Mouse (Mus musculus): ENCODE results near the gene Ccdc113. TPM values are rescaled to one million over a fixed set of nuclear protein-coding genes. Genes with fewer than 3 reads are reported as not detected.

Gene Ccdc113
- polyA plus RNA-seq, 1 experiment = not detected

DNA sequence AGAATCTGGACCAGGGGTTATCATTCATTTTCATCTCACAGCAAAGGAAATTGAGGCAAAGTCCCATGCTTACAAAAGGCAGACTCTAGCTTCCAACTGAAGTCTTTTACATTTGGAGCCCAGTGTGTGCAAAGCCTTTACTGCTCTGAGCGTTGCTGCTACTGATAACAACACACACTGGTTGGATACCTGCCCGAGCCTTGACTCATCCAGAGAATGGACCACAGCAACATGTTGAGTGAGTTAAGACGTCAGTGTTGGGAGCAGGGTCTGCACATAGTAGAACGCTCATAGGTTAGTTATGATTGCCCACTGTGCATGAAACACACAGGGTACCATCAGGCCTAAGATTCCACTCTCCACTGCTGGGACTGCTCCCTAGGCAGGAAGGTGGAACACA lies 9.9 kb upstream of the Ccdc113 start:
- Histone ChIP-seq H3K4me1 (ENCODE audit: control insufficient read depth) (no peaks in the 10 kb centered on the region), H3K36me3 (ENCODE audit: control insufficient read depth) (no peaks in the 10 kb centered on the region), H3K27me3 (ENCODE audit: control insufficient read depth) (no peaks in the 10 kb centered on the region), H3K9me3 (ENCODE audit: control insufficient read depth, low read length) (no peaks in the 10 kb centered on the region), H3K4me3 (replicated peaks) (no peak overlapping the region)
- TF ChIP-seq GATA1 (IDR thresholded peaks at IDR 0.05; ENCODE audit: low read length) = no peak
- no peak for TF ChIP-seq TAL1 (IDR thresholded peaks at IDR 0.05; ENCODE audit: low read length)

DNA sequence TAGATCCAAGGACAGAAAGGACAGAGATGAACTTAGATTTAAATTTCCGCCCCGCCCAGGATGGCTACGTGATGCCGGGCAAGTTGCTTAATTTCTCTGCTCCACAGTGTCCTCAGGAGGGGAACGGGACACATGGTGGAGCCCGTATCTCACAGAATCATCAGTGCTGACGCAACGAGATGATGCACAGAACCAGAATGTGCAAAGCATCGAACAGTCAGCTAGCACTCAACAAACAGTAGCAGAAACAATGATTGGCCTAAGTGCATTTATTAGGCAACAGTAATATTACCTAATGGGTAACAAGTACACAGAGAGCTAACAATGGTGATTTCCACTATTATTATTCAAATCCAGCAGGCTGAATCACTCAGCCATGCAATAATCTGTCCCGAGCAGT lies 5.7 kb upstream of the Ccdc113 start:
- Histone ChIP-seq H3K4me1 (ENCODE audit: control insufficient read depth) (no peaks in the 10 kb centered on the region), H3K36me3 (ENCODE audit: control insufficient read depth) (no peaks in the 10 kb centered on the region), H3K4me3 (replicated peaks) (no peak overlapping the region), H3K9me3 (ENCODE audit: control insufficient read depth, low read length) (no peaks in the 10 kb centered on the region), H3K27me3 (ENCODE audit: control insufficient read depth) (no peaks in the 10 kb centered on the region)
- TF ChIP-seq TAL1 (IDR thresholded peaks at IDR 0.05; ENCODE audit: low read length) (no peak), GATA1 (IDR thresholded peaks at IDR 0.05; ENCODE audit: low read length) (no peak)

DNA sequence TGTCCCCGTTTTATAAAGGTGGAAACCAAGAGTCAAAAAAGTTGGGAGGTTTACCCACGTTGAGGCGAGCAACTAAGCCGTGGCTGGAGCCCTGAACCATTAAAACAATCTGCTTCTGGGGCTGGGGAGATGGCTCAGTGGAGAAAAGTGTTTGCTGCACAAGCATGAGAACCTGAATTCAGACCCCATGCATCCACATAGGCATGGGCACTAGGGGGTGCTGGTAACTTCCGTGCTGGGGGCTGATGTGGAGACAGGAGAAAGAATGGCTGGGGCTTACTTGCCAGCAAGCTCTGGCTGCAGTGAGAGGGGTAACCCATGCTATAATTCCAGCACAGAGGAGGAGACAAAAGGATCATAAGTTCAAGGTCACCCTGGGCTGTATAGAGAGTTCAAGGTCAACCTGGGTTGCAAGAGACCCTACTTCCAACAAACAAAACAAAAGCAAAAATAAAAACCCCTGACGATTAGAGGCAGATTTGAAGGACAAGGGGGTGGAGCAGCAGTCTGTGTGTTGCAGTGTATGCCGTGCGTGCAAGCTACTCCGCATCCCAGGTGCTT lies 5.1 kb upstream of the Ccdc113 start:
- H3K4me3 ChIP-seq (replicated peaks) = no peak overlapping the region
- peaks cover under 1% of the 10 kb centered on the region for H3K27me3 ChIP-seq (ENCODE audit: control insufficient read depth)
- no peak for TF ChIP-seq GATA1 (IDR thresholded peaks at IDR 0.05; ENCODE audit: low read length)
- no peak for TF ChIP-seq TAL1 (IDR thresholded peaks at IDR 0.05; ENCODE audit: low read length)
- no peaks in the 10 kb centered on the region for H3K9me3 ChIP-seq (ENCODE audit: control insufficient read depth, low read length)
- no peaks in the 10 kb centered on the region for H3K36me3 ChIP-seq (ENCODE audit: control insufficient read depth)
- H3K4me1 ChIP-seq (ENCODE audit: control insufficient read depth) = peaks cover 2% of the 10 kb centered on the region

- H3K4me1 ChIP-seq (ENCODE audit: control insufficient read depth) = peaks cover 5% of the 10 kb centered on the region
- peaks cover 2% of the 10 kb centered on the region; the same call in 1 of the 2 replicates for H3K9me3 ChIP-seq (ENCODE audit: control insufficient read depth, low read length)
- H3K36me3 ChIP-seq (ENCODE audit: control insufficient read depth) = no peaks in the 10 kb centered on the region
- no peak for TF ChIP-seq GATA1 (IDR thresholded peaks at IDR 0.05; ENCODE audit: low read length)
- no peak for TF ChIP-seq TAL1 (IDR thresholded peaks at IDR 0.05; ENCODE audit: low read length)
- no peak overlapping the region for H3K4me3 ChIP-seq (replicated peaks)
- H3K27me3 ChIP-seq (ENCODE audit: control insufficient read depth) = peaks cover 7% of the 10 kb centered on the region
Measured at GRCm38 (mm10) chr8:95532206-95532605, 1.7 kb upstream of the Ccdc113 start.

DNA sequence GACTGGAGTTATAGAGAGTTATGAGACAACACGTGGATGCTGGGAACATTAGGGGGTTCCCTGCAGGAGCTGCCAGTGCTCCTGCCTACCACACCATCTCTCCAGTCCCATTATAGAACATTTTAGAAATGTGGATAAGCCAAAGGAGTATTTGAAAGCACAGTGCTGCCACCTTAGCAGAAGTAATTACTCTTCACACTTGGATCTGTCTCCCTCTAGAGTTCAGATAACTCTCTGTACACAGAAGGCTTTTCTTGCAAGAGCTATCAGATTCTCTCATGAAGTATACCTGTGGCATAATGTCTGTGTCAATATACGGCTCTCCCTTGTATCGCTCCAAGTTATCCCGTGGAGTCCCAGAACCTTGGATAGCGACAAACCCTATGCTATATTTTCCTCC lies 5.6 kb downstream of the Ccdc113 start:
- no peak for TF ChIP-seq TAL1 (IDR thresholded peaks at IDR 0.05; ENCODE audit: low read length)
- TF ChIP-seq GATA1 (IDR thresholded peaks at IDR 0.05; ENCODE audit: low read length) = no peak
- H3K36me3 ChIP-seq (ENCODE audit: control insufficient read depth) = no peaks in the 10 kb centered on the region
- no peaks in the 10 kb centered on the region; the same call in 1 of the 2 replicates for H3K27me3 ChIP-seq (ENCODE audit: control insufficient read depth)
- H3K9me3 ChIP-seq (ENCODE audit: control insufficient read depth, low read length) = peaks cover 2% of the 10 kb centered on the region; the same call in 1 of the 2 replicates
- H3K4me3 ChIP-seq (replicated peaks) = no peak overlapping the region
- no peaks in the 10 kb centered on the region for H3K4me1 ChIP-seq (ENCODE audit: control insufficient read depth)

- Histone ChIP-seq H3K27me3 (ENCODE audit: control insufficient read depth) (no peaks in the 10 kb centered on the region), H3K4me3 (replicated peaks) (no peak overlapping the region), H3K36me3 (ENCODE audit: control insufficient read depth) (no peaks in the 10 kb centered on the region), H3K9me3 (ENCODE audit: control insufficient read depth, low read length) (no peaks in the 10 kb centered on the region), H3K4me1 (ENCODE audit: control insufficient read depth) (no peaks in the 10 kb centered on the region)
- no peak for TF ChIP-seq TAL1 (IDR thresholded peaks at IDR 0.05; ENCODE audit: low read length)
- no peak for TF ChIP-seq GATA1 (IDR thresholded peaks at IDR 0.05; ENCODE audit: low read length)
Measured at GRCm38 (mm10) chr8:95542191-95542590, 8.3 kb downstream of the Ccdc113 start.

DNA sequence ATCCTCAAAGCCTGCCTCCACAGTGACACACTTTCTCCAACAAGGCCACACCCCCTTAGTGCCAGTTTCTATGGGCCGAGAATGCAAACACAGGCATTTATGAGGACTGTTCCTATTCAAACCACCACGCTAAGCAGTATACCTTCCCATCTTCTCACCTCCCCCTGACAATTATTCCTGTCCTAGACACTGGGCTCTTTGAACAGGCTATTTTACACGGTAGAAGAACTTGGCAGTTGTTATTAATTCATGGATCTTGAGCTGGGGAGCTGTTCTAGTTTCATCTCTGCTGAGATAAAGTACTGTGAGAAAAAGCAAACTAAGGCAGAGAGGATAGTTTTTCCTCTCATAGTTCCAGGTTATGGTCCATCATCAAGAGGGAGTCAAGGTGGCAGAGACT lies 9.2 kb downstream of the Ccdc113 start:
- H3K4me1 ChIP-seq (ENCODE audit: control insufficient read depth) = no peaks in the 10 kb centered on the region
- TF ChIP-seq TAL1 (IDR thresholded peaks at IDR 0.05; ENCODE audit: low read length) (no peak), GATA1 (IDR thresholded peaks at IDR 0.05; ENCODE audit: low read length) (no peak)
- H3K27me3 ChIP-seq (ENCODE audit: control insufficient read depth) = no peaks in the 10 kb centered on the region
- no peaks in the 10 kb centered on the region for H3K9me3 ChIP-seq (ENCODE audit: control insufficient read depth, low read length)
- H3K4me3 ChIP-seq (replicated peaks) = no peak overlapping the region
- H3K36me3 ChIP-seq (ENCODE audit: control insufficient read depth) = no peaks in the 10 kb centered on the region

GRCm38 (mm10) chr8:95545815-95546214 lies 11.9 kb downstream of the Ccdc113 start:
- Histone ChIP-seq H3K36me3 (ENCODE audit: control insufficient read depth) (no peaks in the 10 kb centered on the region), H3K4me3 (replicated peaks) (no peak overlapping the region), H3K27me3 (ENCODE audit: control insufficient read depth) (no peaks in the 10 kb centered on the region), H3K4me1 (ENCODE audit: control insufficient read depth) (no peaks in the 10 kb centered on the region), H3K9me3 (ENCODE audit: control insufficient read depth, low read length) (no peaks in the 10 kb centered on the region)
- TF ChIP-seq GATA1 (IDR thresholded peaks at IDR 0.05; ENCODE audit: low read length) (no peak), TAL1 (IDR thresholded peaks at IDR 0.05; ENCODE audit: low read length) (no peak)

DNA sequence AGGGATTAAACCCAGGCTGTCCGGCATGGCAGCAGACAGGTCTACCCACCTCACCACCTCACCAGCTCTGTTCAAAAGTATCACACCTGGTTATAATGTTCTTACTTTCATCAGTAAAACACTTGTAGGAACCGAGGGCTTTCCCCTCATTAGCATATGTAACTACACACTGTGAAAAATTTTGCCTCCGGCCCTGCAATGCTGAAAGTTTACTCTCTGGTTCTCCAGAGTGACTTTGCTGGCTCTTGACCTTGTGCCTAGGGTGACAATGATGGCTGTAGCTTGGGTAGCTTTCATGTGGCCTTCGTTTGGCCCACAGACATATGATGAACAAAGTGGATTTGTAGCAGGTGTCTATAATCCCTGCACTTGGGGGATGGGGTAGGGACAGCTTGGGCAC lies 13.1 kb downstream of the Ccdc113 start:
- Histone ChIP-seq H3K27me3 (ENCODE audit: control insufficient read depth) (no peaks in the 10 kb centered on the region), H3K36me3 (ENCODE audit: control insufficient read depth) (no peaks in the 10 kb centered on the region), H3K4me1 (ENCODE audit: control insufficient read depth) (no peaks in the 10 kb centered on the region), H3K9me3 (ENCODE audit: control insufficient read depth, low read length) (no peaks in the 10 kb centered on the region), H3K4me3 (replicated peaks) (no peak overlapping the region)
- TF ChIP-seq TAL1 (IDR thresholded peaks at IDR 0.05; ENCODE audit: low read length) (no peak), GATA1 (IDR thresholded peaks at IDR 0.05; ENCODE audit: low read length) (no peak)

DNA sequence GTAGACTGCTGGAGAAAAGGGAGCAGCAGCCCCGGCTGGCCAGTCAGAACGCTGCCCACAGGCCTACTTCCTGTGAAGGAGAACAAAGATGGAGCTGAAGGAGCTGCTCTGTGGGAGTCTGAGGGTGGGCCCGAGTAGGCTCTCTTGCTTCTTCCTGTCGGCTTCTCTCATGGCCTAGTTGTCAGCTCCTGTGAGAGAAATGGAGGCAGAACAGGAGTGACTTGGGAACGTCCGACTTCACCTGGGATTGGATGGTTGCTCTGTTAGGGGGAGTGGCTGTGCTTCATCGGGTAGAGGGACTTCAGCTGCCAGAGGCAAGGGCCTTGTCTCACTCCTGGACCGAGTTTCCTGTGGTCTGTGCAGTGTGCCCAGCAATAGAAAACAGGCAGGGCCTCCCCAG lies 14.0 kb downstream of the Ccdc113 start:
- Histone ChIP-seq H3K36me3 (ENCODE audit: control insufficient read depth) (no peaks in the 10 kb centered on the region), H3K4me3 (replicated peaks) (no peak overlapping the region), H3K4me1 (ENCODE audit: control insufficient read depth) (no peaks in the 10 kb centered on the region), H3K9me3 (ENCODE audit: control insufficient read depth, low read length) (no peaks in the 10 kb centered on the region), H3K27me3 (ENCODE audit: control insufficient read depth) (no peaks in the 10 kb centered on the region)
- TF ChIP-seq TAL1 (IDR thresholded peaks at IDR 0.05; ENCODE audit: low read length) = no peak
- no peak for TF ChIP-seq GATA1 (IDR thresholded peaks at IDR 0.05; ENCODE audit: low read length)
